Mouse (Mus musculus) forelimb bud, embryonic 11.5 days (tissue): ENCODE results near the gene Myadml2.
"Not testable (repeated sequence)": the region's sequence is repeated elsewhere in the genome, so short reads cannot be mapped to it uniquely, and the experiment has no call there.

Source experiments
- DNase-seq: peaks from one replicate; pipeline ENCODE4 v3.0.0-alpha.2; 2012; ENCODE audit warnings: low read depth, low spot score

Gene Myadml2

DNA sequence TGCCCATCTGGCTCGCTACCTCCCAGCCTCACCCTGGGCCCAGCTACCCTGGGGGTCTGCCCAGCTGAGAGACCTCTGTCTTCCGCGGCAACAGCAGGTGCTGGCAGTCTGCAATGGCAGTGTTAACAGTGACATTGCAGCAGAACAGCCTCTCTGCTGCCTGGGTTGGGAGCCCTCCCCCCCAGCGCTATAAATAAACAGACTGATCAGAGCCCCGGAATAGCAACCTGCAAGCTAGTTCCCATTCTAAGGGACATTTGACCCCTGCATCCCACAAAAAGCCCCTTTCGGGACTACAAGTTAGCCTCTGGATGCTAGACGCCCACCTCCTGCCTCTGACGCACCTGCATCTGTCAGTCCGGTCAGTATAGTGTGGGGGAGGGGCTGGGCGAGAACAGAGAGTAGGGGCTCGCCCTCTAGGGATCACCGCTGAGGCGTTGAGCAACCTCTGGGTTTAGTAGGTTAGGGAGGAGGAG is at the start of gene Myadml2:
Gene Myadml2, minus strand, starts transcription at position 158 of the 476 bp plus-strand sequence.
- DNase-seq = no peak

DNA sequence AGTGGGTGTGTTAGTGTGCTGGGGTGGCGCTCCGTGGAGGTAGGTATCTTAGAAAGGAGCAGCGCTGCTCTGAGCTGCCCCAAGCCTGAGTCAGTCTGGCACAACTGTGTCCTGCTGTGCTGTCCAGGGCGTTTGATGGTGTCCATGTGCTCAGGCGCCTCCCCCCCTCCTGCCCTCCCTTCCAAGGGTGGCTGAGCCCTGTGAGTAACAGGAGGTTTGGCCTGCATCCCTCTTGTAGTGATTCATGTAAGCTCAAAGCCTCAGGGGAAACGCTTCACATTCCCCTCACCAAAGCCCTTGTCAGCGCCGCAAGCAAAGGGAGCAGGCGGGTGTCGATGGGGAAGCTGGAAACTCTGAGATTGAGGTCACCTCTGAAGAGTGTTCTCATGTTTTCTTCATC is 49.8 kb upstream of the Myadml2 start:
- DNase-seq = no peak

DNA sequence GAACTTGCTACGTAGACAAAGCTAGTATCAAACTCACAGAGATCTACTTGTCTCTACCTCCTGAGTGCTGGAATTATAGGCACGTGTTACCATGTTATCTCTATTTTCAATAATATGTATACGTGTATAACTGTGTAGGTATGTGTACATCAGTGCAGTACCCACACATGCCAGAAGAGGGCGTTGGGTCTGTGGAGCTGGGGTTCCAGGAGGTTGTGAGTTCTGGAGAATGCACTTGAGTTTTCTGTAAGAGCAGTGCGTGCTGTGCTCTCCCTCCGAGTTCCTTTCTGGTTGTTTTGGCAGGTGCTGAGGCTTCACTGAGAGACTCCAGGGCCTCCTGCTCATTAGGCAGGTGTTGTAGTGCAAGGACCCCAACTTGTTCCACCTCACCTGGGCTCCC is 48.6 kb upstream of the Myadml2 start:
- DNase-seq = no peak

DNA sequence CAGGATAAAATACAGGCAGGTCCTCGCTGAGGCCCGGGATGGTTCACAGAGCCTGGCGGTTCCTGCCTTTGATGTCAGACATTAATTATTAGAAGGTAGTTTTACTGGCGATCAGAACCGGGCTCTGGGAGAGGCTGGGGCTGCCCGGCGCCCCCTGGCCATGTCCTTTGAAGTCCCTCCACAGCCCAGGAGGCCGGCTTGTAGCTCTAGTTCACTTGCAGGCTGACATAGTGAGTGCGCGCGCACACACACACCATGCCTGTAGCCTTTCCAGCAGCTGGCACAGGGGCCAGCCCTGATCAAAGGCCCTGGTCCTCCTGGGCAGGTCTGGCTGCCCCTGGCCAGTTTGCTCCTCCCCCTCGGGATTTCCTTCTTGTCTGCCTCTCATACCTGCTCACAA is 47.7 kb upstream of the Myadml2 start:
- DNase-seq = peak; percentile 77

DNA sequence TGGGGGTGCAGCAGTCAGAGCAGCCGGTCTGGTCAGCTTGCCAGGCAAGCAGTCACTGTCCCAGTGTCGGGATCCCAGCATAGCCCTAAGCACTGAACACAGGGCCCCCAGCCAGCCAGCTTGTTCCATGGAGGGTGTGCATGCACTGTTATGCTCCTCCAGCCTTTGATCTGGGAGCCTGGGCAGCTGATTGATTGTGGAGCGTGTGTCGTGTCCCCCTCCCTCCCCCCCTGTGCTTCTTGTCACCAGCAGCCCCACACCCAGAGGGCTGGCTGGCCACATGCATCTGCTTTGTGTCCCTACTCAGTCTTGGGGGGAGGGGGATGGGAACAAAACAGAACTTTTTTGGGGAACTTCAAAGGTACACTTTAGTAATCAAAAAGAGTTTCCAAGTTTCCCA is 47.2 kb upstream of the Myadml2 start:
- peak; percentile 77 for DNase-seq

DNA sequence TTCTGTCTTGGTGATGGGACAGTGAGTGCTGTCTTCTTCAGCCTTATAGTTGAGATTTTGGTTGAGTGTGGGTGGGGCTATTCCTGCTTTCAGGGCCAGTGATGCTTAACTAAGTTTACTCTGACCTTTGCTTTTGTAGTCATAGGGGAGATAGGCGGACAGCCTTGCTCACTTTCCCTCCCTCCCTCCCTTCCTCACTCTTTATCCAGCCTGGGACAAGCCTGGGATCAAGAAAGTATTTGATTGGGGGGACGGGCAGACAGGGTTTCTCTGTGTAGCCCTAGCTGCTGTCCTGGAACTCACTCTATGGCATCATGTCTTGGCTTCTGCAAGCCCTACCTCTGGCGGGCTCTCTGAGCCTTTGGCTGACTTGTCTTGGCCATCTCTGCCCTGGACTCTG is 45.5 kb upstream of the Myadml2 start:
- no peak for DNase-seq

DNA sequence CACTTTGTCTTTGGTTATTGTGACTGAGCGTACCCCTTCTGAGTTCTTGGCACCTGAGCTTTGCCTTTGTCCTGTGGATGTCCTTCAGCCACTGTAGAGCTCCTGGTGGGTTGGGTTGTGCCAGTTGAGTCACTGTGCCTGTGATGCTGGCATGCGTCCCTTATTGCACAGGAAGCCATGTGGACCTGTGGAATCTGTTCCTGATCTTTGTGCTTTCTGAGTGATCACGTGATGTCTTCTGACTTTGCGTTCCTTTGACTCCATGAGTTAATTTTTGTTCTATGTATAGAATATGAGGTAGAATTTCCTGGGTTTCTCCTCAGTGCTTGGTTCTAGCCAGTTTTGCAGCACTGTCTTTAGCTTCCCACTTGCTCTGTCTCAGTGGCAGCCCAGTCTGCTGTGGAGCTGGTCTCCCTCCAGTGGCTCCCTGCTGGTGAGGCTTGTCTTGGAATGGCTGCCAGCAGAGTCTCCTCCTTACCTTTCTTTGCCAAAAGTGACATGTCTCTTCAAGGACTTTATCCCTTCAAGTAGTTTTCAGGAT is 44.6 kb upstream of the Myadml2 start:
- DNase-seq = no peak

DNA sequence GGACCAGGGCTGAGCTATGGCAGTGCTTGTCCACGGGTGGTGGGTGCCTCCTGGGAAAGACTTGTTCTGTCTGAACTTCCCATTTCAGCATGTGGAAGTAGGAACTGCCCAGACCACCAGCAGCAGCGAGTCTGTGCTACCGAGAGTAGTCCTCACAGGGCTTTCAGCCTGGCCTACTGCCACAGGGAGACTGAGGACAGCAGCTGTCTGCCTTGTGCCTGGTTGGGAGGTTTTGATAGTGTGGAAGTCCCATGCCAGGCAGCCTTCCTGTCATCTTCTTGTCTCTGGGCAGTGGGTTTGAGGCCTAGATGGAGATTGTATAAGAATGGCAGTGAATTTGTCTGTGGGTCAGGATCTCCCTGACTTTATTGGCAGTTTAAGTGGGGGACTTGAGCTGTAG is 41.4 kb upstream of the Myadml2 start:
- DNase-seq = no peak

DNA sequence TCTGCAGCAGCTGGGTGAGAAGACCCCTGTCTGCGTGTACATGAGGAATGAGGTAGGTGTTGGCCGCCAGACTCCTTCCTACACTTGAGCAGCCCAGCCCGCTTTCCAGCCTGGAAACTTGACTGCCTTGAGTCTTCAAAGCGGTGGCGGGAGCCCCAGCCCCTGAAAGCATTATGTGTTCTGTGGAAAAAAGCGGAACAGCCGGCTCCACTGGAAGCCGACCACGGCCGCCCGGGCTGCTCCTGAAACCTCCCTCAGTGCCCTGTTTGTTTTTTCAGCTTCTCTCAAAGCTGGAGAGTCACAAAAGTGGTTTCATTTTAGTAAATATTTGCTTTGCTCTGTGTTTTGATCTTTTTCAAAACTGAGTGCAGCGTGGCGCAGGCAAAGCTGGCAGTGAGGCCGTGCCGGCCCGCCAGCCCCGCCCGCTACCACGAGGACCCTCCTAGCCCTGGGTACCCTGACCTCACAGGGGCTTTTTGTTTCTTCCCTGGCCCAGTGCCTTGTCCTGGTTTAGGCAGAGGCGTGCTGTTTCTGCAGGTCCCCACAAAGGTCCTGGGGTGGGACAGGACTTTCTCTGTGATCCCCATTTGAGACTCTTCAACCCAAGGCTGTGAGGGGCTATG is 38.8 kb upstream of the Myadml2 start:
- DNase-seq = no peak

DNA sequence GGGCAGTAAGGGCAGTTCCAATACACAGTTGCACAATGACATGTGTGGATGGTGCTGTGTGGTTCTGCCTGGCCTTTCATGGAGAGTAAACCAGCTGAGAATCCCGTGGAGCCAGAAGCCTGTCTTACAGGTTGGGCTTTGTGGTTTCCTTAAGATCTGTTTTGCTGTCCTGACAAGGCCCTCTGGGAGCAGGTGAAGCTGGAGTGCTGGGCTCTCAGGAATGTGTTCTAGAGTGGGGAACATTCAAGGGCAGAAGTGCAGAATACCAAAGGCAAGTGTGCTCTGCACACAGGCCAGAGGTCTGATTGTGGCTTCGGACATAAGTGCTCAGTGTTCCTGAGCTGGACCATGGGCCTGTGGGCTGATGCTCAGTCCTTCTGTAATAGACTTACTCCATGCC is 36.7 kb upstream of the Myadml2 start:
- no peak for DNase-seq

DNA sequence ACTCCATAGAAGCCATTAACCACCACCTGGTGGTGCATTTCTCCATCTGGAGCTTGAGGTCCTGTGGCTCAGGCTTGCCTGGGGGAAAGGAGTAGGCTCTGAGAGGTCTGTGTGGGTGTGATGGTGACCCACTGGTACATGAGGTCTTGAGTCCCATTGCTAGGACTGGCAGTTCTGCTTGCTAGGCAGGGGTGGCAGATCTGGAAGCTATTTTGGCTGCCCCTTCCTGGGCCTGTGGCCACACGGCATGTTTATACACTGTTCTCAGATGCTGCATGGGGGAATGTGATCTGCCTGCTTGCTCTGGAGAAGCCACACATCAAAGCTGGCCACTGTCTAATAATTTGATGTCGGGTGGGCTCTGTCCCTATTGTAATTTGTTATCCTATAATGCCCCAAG is 36.1 kb upstream of the Myadml2 start:
- no peak for DNase-seq

DNA sequence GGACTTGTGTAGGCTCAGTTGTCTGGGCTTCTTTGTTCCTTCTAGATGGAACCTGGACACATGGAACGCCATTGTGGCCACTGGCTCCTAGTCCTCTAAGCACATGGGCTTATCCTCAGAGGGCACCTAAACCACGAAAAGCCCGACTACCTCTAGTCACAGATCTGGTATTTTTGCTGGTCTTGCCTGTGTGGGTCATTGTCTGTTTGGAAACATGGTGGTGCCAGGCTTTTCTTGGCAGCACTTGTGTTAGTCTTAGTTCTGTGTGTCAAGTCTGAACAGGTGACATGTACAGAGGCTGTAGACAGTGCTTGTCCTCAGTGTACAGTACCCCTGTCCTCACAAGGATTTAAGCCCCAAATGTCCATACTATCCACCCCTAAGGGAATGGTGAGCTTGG is 35.6 kb upstream of the Myadml2 start:
- no peak for DNase-seq

DNA sequence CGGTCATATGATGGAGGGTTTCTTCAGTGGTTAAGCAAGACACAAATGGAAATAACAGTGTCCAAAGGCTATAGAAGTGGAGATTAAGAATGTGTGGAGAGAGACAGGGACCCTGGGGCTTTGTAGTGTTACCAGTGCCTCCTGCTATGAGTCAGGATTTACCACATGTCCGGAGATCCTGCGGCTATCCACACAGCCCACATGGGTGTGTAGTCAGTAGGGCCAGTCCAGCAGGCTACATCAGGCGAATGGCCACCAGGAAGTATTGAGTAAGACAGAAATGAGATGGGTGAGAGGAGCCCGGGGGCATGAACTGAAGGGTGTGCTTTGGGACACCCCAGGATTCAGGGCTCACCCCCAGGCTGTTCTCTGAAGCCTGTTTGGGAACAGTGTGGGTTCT is 34.7 kb upstream of the Myadml2 start:
- no peak for DNase-seq

DNA sequence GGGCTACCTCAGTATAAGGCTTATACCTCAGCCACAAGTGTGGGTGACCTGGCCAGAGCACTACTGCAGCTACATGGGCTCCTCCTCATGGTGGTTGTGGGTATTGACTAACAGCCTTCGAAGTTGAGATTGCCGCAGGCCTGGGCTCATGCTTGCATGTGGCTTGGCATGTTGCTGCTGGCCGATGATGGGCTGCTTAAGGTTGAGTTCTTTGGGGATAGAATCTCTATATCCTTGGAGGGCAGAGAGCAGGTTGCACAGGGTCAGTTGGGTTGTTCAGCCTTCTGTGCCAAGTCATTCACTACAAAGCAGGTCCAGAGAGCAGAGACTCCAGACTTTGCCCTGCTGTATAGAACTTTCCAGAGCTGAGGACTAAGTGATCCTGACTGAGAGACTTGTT is 32.0 kb upstream of the Myadml2 start:
- DNase-seq = no peak

DNA sequence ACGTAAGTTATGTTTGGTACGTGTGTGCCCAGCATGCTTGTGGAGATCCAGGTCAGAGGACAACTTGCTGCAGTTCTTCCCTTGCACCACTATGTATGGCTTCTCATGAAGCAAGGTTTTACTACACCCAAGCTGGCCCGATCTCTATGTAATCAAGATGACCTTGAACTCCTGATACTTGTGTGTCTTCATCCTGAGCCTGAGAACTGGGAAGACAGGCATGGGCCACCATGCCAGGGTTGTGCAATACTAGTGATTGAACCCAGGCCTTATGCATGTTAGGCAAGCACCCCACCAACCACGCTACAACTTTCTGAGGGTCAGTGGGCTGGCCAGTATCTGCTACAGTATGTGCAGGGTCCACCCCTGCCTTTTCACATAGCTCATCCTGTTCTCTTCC is 29.0 kb upstream of the Myadml2 start:
- DNase-seq = no peak

DNA sequence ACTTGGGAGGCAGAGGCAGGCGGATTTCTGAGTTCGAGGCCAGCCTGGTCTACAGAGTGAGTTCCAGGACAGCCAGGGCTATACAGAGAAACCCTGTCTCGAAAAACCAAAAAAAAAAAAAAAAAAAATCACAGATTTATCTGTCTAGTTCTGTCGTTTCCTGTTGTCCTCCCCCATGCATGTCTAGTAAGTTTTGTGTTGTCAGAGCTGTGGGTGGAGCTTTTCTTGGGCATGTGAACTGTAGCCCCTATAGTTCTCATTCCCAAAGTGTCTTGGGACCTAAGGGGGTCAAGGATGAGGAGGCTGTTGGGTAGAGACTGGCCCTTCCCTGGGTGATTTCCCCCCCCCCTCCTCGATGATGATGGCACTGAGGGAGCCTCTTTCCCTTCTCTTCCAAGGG is 27.9 kb upstream of the Myadml2 start:
- not testable (repeated sequence) for DNase-seq

DNA sequence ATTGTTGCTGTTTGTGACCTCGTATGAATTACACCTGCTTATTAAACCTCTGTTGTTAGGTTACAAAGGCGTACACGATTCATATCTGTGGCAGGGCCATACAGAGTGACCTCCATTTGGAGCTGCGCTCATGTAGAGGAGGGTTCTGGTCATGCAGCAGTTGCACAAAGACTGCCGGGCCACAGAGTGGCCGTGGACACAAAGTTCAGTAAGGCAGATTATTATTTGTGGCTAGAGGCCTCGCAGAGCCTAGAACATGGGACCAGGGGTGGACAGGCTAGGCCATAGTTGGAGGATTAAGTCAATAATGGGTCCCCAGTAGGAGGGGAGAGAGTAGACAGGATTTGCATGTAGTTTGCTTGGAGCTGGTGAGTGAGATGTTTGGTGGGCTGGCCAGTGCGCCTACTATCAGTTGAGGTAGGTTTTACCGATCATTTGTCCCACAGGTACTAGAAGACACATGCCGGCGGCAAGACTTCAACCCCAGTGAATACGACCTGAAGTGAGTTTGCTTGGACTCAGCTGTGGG is 25.7 kb upstream of the Myadml2 start:
- DNase-seq = no peak

DNA sequence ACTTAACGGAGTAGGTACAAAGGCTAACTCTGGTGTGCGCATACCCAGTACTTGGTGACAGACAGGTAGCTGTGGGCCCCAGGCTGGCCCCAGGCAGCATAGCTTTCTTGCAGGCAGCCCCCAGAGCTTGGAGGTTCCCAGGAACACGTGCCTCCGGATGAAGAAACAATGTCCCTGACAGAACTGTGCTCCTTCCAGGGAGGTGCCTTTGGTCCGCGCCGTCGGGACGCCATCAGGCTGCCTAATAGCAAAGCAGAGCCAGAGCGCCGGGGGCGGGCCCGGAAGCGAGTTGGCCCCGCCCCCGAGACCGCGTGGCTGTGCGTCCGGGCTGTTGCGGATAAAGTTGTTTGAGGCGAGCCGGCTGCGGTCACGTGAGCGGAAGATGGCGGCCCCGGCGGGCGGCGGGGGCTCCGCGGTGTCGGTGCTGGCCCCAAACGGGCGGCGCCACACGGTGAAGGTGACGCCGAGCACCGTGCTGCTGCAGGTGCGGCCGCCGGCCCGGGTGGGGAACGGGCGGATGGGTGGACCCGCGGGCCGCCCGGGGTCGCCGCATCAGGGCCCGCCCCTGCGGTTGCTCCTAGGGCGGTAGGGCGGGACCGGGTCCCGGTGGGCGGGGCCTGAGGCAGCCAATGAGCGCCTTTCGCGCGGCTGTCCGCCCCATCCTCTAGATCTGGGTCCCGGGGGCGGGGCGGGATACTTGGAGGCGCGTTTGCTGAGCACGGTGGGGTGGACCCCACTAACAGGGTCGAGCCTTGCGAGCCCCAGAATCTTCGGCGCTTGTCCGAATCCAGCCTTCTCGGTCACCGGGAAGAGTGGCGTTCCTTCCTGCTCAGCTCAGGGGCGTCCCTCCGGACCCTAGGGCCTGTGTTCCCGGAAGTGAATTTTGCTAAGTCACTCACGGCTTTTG is 25.0 kb upstream of the Myadml2 start, which contains the start of gene Aspscr1:
Gene Aspscr1, plus strand, starts transcription at position 287 of the 907 bp plus-strand sequence.
- DNase-seq = peak; percentile 94

DNA sequence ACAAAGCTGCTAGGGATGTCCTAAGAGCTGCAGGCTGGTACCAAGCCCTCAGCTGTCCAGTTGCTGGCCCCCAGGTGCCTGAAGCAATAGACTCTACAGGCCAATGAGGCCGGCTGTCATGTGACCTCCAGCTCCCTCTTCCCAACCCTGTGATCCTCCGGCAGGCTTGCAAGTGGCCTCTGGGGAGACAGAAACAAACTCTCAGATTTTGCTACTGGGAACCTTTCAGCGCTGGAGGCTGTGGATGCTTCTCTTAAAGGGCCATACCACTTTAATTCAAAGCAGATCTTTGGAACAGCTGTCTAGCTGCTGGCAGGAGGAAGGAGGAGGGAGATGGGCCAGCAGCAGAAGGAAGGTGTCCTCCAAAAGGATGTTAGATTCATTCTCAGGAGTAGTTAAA is 18.7 kb upstream of the Myadml2 start:
- no peak for DNase-seq

DNA sequence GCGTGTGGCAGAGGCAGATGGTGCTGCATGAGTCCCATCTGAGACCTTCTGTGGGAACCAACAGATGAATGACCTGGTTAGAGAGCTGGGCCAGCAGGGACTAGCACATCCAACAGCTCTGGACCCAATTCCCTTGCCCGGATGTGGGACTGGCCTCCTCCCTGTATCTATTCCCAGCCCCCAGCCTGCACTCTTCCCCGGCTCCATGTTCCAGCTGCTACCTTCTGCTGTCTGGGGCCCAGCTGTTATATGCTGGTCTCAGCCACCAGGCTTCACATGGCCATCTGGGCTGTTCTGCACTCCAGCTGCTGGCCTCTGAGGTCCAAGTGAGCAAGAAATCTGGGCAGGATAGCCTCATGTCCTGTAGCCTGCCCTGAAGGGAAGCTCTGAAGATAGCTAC is 17.4 kb upstream of the Myadml2 start:
- no peak for DNase-seq

DNA sequence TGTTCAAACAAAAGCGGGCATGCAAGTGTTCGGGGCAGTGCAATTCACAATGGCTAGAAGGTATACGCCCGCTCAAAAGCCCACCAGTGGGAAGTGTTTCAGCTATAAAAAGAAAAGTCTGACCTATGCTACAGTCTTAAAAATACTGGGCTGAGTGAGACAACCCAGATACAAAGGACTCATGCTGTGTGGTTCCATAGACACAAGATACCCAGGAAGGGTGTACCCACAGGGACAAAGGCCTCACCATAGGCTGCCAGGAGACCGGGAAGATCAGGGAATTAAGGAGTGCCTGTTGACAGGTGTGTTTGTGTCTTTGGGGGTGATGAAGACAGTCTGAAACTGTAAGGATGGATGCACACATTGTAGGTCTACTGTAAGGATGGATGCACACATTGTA is 15.8 kb upstream of the Myadml2 start:
- no peak for DNase-seq

DNA sequence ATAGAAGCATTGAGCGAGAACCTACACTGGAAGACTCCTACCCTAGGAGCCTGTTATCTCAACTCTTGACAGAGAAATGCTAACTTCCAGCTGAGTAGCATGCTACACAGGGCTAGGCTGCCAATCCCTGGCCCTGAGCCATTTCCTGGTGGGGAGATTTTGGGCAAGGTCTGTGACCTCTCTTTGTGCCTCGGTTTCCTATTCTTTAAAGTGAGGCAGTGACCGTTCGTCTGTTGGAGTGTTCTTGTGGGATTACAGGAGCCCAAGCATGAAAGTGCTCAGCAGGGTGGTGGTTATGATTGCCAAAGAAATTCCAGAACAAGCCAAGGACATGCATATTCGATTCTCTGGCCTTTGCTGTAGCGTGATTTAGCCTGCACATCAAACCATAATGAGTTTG is 14.8 kb upstream of the Myadml2 start:
- DNase-seq = no peak

DNA sequence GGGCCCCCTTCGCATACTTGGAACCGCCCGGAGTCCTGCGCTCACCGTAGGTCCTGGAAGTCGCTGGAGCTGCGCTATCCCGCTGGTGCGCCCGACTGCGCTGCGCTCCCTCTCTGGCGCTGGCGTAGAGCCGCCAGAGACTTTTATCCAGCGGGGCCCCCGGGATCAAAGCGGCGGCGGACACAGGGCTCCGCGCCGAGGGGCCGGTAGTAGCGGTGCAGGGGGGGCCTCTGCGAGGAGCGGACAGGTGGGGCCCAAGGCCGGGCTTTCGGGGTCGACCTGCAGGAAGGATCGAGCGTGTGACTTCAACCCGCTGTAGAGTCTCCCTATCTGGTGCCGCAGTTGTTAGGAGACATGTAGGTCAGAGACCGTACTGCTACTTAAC is 13.1 kb upstream of the Myadml2 start, which contains the start of gene Notum:
Gene Notum, minus strand, starts transcription at position 100 of the 385 bp plus-strand sequence.
- no peak for DNase-seq
